Mouse (Mus musculus): Measurements from ENCODE around the gene Wscd2. TPM values are rescaled to one million over a fixed set of nuclear protein-coding genes. Genes with fewer than 3 reads are reported as not detected.
A peak's percentile ranks its signal among the peaks of the same experiment; 100 is the strongest.

Gene Wscd2
- total RNA-seq, 1 experiment, result 2.6 TPM

- Histone ChIP-seq H3K9ac (ENCODE audit: insufficient read depth, low read depth, low read length, poor library complexity, severe bottlenecking) (peak overlapping the region; percentile 2; the same call in 1 of the 2 replicates), H3K36me3 (ENCODE audit: control insufficient read depth, insufficient read depth, low read length, poor library complexity, severe bottlenecking) (peaks cover 12% of the 10 kb centered on the region; the same call in 1 of the 2 replicates), H3K9me3 (ENCODE audit: control insufficient read depth, insufficient read depth, low read depth, low read length) (no peaks in the 10 kb centered on the region), H3K27ac (ENCODE audit: insufficient read depth, low read depth, low read length, poor library complexity, severe bottlenecking) (no peak overlapping the region), H3K4me3 (ENCODE audit: insufficient read depth in 1 of 2, low read depth in 1 of 2, low read length in 2 of 2, poor library complexity in 1 of 2, severe bottlenecking in 1 of 2) (no peak overlapping the region), H3K4me1 (ENCODE audit: control insufficient read depth in 2 of 2, insufficient read depth in 2 of 2, low read length in 2 of 2, poor library complexity in 1 of 2) (peaks cover 4 to 14% of the 10 kb centered on the region in 2 experiments; a peak in 3 of 4 replicates)
- TF ChIP-seq HCFC1 (IDR thresholded peaks at IDR 0.05; ENCODE audit: borderline replicate concordance, insufficient read depth, low read length) (no peak), MAFK (IDR thresholded peaks at IDR 0.05; ENCODE audit: insufficient read depth, low read depth, low read length) (no peak), ZNF384 (IDR thresholded peaks at IDR 0.05; ENCODE audit: low read depth, low read length) (no peak), CHD2 (IDR thresholded peaks at IDR 0.05; ENCODE audit: low read depth, low read length) (no peak), ZC3H11A (IDR thresholded peaks at IDR 0.05; ENCODE audit: borderline replicate concordance, low read depth, low read length) (no peak)
- in situ Hi-C loops (cut with MboI; ENCODE audit: low sequenced_read_pairs in 2 of 2, unreplicated experiment in 2 of 2), result no loop called here
- no peak for DNase-seq (ENCODE audit: low read depth, low spot score)
Measured at GRCm38 (mm10) chr5:113610490-113610889, 120.4 kb downstream of the Wscd2 start.

- Histone ChIP-seq H3K9ac (ENCODE audit: insufficient read depth, low read depth, low read length, poor library complexity, severe bottlenecking) (no peak overlapping the region), H3K27ac (ENCODE audit: insufficient read depth, low read depth, low read length, poor library complexity, severe bottlenecking) (no peak overlapping the region), H3K9me3 (ENCODE audit: control insufficient read depth, insufficient read depth, low read depth, low read length) (no peaks in the 10 kb centered on the region; the same call in 1 of the 2 replicates), H3K4me3 (ENCODE audit: insufficient read depth in 1 of 2, low read depth in 1 of 2, low read length in 2 of 2, poor library complexity in 1 of 2, severe bottlenecking in 1 of 2) (no peak overlapping the region), H3K4me1 (ENCODE audit: control insufficient read depth in 2 of 2, insufficient read depth in 2 of 2, low read length in 2 of 2, poor library complexity in 1 of 2) (peaks cover 4 to 13% of the 10 kb centered on the region in 2 experiments; a peak in 3 of 4 replicates), H3K36me3 (ENCODE audit: control insufficient read depth, insufficient read depth, low read length, poor library complexity, severe bottlenecking) (peaks cover 12% of the 10 kb centered on the region; the same call in 1 of the 2 replicates)
- in situ Hi-C loops (cut with MboI; ENCODE audit: low sequenced_read_pairs in 2 of 2, unreplicated experiment in 2 of 2), result no loop called here
- no peak for DNase-seq (ENCODE audit: low read depth, low spot score)
- TF ChIP-seq ZC3H11A (IDR thresholded peaks at IDR 0.05; ENCODE audit: borderline replicate concordance, low read depth, low read length) (no peak), HCFC1 (IDR thresholded peaks at IDR 0.05; ENCODE audit: borderline replicate concordance, insufficient read depth, low read length) (no peak), ZNF384 (IDR thresholded peaks at IDR 0.05; ENCODE audit: low read depth, low read length) (no peak), MAFK (IDR thresholded peaks at IDR 0.05; ENCODE audit: insufficient read depth, low read depth, low read length) (no peak), CHD2 (IDR thresholded peaks at IDR 0.05; ENCODE audit: low read depth, low read length) (no peak)
Measured at GRCm38 (mm10) chr5:113611131-113611530, 121.0 kb downstream of the Wscd2 start.

GRCm38 (mm10) chr5:113611771-113612233 lies 121.7 kb downstream of the Wscd2 start:
- Histone ChIP-seq H3K27ac (ENCODE audit: insufficient read depth, low read depth, low read length, poor library complexity, severe bottlenecking) (no peak overlapping the region), H3K9me3 (ENCODE audit: control insufficient read depth, insufficient read depth, low read depth, low read length) (no peaks in the 10 kb centered on the region; the same call in 1 of the 2 replicates), H3K36me3 (ENCODE audit: control insufficient read depth, insufficient read depth, low read length, poor library complexity, severe bottlenecking) (peaks cover 12% of the 10 kb centered on the region; the same call in 1 of the 2 replicates), H3K4me3 (ENCODE audit: insufficient read depth in 1 of 2, low read depth in 1 of 2, low read length in 2 of 2, poor library complexity in 1 of 2, severe bottlenecking in 1 of 2) (no peak overlapping the region), H3K9ac (ENCODE audit: insufficient read depth, low read depth, low read length, poor library complexity, severe bottlenecking) (no peak overlapping the region), H3K4me1 (ENCODE audit: control insufficient read depth in 2 of 2, insufficient read depth in 2 of 2, low read length in 2 of 2, poor library complexity in 1 of 2) (peaks cover 4 to 14% of the 10 kb centered on the region in 2 experiments; a peak in 3 of 4 replicates)
- no peak for DNase-seq (ENCODE audit: low read depth, low spot score)
- TF ChIP-seq CHD2 (IDR thresholded peaks at IDR 0.05; ENCODE audit: low read depth, low read length) (no peak), ZNF384 (IDR thresholded peaks at IDR 0.05; ENCODE audit: low read depth, low read length) (no peak), MAFK (IDR thresholded peaks at IDR 0.05; ENCODE audit: insufficient read depth, low read depth, low read length) (no peak), ZC3H11A (IDR thresholded peaks at IDR 0.05; ENCODE audit: borderline replicate concordance, low read depth, low read length) (no peak), HCFC1 (IDR thresholded peaks at IDR 0.05; ENCODE audit: borderline replicate concordance, insufficient read depth, low read length) (no peak)
- in situ Hi-C loops (cut with MboI; ENCODE audit: low sequenced_read_pairs in 2 of 2, unreplicated experiment in 2 of 2), result no loop called here

- no peaks in the 10 kb centered on the region; the same call in 1 of the 2 replicates for H3K9me3 ChIP-seq (ENCODE audit: control insufficient read depth, insufficient read depth, low read depth, low read length)
- H3K36me3 ChIP-seq (ENCODE audit: control insufficient read depth, insufficient read depth, low read length, poor library complexity, severe bottlenecking), result peaks cover 7% of the 10 kb centered on the region; the same call in 1 of the 2 replicates
- no peak for DNase-seq (ENCODE audit: low read depth, low spot score)
- TF ChIP-seq CHD2 (IDR thresholded peaks at IDR 0.05; ENCODE audit: low read depth, low read length) (no peak), ZNF384 (IDR thresholded peaks at IDR 0.05; ENCODE audit: low read depth, low read length) (no peak), MAFK (IDR thresholded peaks at IDR 0.05; ENCODE audit: insufficient read depth, low read depth, low read length) (no peak), HCFC1 (IDR thresholded peaks at IDR 0.05; ENCODE audit: borderline replicate concordance, insufficient read depth, low read length) (no peak), ZC3H11A (IDR thresholded peaks at IDR 0.05; ENCODE audit: borderline replicate concordance, low read depth, low read length) (no peak)
- in situ Hi-C loops (cut with MboI; ENCODE audit: low sequenced_read_pairs in 2 of 2, unreplicated experiment in 2 of 2), result no loop called here
- no peak overlapping the region for H3K9ac ChIP-seq (ENCODE audit: insufficient read depth, low read depth, low read length, poor library complexity, severe bottlenecking)
- peaks cover 11 to 24% of the 10 kb centered on the region in 2 experiments; a peak in 3 of 4 replicates for H3K4me1 ChIP-seq (ENCODE audit: control insufficient read depth in 2 of 2, insufficient read depth in 2 of 2, low read length in 2 of 2, poor library complexity in 1 of 2)
- no peak overlapping the region for H3K27ac ChIP-seq (ENCODE audit: insufficient read depth, low read depth, low read length, poor library complexity, severe bottlenecking)
- H3K4me3 ChIP-seq (ENCODE audit: insufficient read depth in 1 of 2, low read depth in 1 of 2, low read length in 2 of 2, poor library complexity in 1 of 2, severe bottlenecking in 1 of 2), result no peak overlapping the region
Measured at GRCm38 (mm10) chr5:113618716-113619115, 128.6 kb downstream of the Wscd2 start.
